Mouse (Mus musculus): ENCODE data around the gene Cltc. TPM values are rescaled to one million over a fixed set of nuclear protein-coding genes. Genes with fewer than 3 reads are reported as not detected.
"Not testable (repeated sequence)": the region's sequence is repeated elsewhere in the genome, so short reads cannot be mapped to it uniquely, and the experiment has no call there.

The Cltc gene
- 100 to 1,000 TPM; 128 to 169 (median 144) TPM for total RNA-seq (2022)

DNA sequence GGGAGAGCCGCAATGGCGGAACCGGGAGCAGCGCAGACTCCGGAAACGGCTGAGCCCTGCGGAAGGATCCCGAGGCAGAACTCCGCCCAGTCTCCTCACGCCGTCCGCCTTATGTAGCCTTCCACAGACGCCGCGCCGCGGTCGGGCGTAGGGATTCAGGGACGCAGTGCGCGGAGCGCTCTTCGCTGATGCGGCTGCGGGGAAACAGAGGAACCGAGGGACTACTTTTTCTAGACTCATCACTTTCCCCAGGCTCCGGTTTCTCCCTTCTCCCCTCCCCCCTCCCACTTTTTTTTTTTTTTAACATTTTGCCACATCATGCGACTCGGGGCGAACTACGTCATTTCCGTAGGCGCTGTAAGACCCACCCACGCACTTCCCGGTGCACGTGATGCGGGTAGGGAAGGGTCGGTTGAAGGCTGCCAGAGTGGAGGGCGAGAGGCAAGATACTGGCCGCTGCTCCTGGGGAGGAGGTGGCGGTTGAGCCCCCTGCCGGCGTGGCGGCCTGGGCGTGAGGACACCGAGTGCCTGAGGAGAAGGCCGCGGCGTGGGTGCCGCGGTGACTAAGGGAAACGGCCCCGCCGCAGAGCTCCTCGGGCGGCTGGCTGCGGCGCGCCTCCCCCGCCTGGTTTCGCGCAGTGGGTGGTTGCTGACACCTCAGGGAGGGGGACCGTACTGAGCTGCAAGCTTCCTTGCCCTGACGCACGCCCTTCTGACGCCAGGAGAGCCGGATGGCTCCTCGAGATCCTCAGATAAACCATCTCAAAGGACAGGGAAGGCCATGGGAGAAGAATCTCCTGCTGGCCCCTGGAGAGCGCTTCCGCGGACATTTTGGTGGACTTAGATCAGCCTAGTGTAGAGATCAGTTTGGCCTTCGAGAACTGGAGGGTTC lies at the start of gene Cltc:
Cltc (minus strand) TSS at position 86 of the 892 bp plus-strand sequence.
- DNase-seq (ENCODE audit: low spot score): peak; percentile 97

DNA sequence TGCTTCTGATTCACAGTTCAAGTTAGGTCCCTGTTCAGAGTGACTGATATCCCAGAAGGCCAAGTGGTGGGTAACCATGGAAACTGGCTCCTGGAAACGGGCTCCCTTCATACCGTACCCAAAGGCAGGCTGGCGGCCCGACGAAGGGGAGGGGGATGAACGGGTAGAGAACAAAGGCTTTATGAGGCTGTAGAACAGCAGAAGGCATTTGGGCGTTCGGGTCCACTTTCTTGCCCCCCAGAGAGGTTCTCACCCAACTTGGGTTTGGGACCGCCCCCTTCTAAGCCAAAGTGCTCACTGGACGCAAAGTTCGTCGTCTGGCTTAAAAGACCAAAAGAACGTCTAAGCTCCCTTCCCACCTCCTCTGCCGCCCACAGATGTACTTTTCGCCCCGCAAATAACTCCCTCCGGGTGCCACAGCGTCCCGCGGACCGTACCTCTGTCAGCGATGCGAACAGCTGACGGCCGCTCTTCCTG lies 49.7 kb upstream of the Cltc start:
- peak; percentile 22 for DNase-seq (ENCODE audit: low spot score)

DNA sequence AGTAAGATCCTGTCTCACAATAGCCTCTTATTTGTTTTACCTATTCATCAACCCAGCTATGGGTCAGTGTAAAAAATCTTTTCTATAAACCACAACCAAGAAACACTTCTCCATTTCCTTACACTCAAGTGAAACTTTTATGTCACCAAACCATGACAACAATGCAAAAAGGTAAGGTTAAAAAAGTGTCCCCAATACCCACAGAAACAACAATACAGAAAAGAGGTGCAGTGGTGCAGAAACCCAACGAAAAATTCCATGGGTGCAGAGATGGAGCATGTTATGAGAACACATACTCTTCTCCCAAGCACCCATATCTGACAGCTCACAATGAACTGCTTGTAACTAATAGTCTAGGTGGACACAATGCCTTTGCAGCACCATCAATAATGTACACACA lies 36.8 kb upstream of the Cltc start:
- no peak for DNase-seq (ENCODE audit: low spot score)

DNA sequence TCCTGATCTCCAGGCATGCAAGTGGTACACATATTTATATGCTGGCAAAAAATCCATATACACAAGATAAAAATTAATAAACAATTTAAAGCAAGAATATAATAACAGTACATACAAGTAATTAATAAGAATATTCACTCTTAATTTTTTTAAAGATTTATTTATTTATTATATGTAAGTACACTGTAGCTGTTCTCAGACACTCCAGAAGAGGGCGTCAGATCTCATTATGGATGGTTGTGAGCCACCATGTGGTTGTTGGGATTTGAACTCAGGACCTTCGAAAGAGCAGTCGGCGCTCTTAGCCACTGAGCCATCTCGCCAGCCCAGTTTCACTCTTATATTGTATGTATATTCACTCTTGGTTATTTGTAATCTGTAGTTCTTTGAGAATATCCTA lies 30.1 kb upstream of the Cltc start:
- DNase-seq (ENCODE audit: low spot score): not testable (repeated sequence)

DNA sequence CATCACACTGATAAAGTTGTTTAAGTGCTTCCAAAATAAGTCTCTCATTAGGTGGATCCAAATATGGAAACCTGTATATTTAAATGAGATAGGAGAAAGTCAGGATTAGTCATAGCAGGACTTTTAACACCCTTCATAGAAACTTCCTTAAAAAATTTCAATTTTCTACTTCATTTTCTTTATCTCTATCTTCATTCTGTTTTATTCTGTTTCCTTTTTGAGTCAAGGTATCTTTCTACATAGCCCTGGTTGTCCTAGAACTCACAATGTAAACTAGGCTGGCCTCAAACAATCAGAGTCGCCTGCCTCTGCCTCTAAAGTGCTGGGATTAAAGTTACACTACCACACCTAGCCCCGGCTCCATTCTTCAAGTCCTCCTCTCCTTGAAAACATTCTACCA lies 28.4 kb upstream of the Cltc start:
- no peak for DNase-seq (ENCODE audit: low spot score)

DNA sequence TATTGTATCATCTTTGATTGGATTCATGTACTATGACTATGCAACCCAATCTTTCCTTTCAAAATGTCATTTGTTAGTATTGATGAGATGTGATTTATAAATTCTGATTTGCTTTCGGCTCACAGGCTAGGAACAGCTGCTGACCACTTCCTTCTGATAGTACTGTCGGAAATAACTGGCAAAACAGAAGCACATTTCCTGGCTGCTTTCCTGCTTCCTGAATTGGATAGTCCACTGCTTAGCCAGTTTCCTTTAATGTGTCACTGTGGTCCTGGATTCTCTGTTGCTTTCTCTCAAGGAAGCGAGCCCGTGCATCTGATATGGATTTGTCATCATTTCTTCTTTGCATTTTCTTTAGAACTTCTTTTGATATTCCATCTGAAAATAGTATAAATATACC lies 12.5 kb upstream of the Cltc start:
- DNase-seq (ENCODE audit: low spot score): no peak

DNA sequence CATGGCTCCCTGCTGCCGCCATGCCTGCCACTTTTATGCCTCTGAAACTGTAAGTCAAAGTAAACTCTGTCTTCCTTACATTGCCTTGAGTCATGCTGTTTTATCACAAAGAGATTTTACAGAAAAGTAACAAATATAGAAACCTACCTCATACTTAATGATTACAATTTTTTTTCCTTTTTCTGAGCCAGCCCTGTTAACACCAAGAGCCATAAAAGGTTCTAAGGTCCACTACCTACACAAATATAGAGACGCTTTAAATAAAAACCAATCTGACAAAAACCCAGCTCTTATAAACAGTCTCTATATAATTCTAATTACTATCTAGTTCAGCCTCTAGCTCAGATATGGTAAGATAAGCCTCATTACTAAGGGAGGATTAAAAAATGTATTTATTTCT lies 7.1 kb upstream of the Cltc start:
- no peak for DNase-seq (ENCODE audit: low spot score)

DNA sequence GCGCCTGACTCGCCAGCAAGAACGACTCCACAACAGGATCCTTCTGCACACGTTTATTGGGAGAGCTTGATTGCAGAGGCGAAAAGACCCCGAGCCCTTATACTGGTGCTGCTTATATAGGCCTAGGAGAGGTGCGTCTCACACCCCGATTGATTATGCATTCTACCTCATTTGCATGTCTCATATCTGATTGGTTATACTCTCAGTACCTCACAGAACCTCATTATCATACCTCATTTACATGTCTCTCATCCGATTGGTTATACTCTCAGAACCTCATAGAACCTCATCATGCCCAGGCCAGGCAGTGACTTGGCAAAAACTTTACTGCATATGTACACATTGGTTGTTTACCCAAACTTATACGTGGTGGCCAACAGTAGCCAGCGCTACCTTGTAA lies 5.8 kb upstream of the Cltc start:
- DNase-seq (ENCODE audit: low spot score): not testable (repeated sequence)

DNA sequence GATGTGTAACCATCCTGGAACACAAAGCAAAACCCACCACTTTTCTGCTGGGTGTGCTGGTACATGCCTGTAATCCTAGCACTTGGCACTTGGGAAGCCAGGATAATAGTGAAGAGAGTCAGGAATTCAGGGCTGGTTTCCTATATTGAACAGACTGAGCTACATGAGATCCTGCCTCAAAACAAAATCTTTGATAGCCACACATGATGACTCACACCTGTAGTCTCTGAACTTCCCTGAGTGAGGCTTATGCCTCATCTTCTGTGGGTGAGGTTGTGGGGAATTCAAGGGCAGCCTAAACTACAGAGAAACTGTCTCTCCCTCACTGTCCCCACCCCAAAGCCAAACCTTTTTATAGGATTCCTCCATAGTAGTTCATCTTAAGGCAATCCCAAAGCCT lies 3.0 kb upstream of the Cltc start:
- DNase-seq (ENCODE audit: low spot score): no peak

DNA sequence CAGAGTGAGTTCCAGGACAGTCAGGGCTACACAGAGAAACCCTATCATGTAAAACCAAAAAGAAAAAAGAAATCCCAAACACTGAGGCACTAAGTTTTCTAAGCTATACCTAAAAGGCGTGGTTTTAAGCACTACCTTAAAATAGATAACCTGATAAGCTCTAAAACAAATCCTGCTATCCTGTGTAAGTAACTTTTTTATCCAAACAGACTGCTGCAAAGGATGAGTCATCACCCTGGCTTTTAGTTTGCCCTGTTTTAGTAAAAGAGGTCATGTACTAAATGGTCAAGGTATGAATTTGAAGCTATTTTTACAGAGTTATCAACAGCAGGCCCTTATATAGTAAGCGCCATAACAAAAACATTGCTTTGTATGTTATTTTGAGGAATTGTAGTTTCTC lies 2.5 kb upstream of the Cltc start:
- DNase-seq (ENCODE audit: low spot score): no peak

DNA sequence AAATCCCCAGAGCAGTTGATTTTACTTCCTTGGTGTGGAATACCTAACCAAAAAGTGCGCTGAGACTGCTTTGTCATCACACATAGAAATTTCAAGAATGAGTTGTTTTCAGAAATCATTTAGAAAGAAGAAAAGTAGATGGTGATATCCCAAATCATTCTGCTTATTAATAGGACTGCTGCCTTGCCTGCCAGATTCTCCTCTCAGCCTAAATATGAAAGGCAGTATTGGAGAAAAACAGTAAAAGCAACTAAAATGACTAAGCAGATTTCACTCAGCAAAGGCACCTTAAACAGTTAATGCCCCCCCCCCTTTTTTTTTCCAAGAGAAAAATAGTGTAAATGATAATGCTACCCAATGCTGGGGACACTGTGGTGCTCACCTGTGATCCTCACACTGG lies 1.9 kb upstream of the Cltc start:
- DNase-seq (ENCODE audit: low spot score): no peak

DNA sequence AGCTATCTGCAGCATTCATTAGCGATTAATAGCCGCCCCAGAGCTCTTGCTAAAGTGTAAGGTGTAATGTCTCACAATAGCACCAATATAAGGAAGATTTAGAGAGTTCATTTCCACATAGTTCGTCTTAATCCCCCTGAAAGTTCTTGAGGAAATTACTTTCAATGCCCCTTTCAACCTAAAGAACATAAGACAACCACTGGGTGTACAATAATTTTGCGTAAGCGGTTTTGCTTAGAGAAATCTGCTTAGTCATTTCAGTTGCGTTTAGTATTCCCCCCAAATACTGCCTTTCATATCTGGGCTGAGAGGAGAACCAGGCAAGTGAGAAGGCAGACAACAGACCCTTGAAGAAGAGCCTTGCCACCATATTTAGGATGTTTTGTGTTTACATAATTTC lies 1.2 kb upstream of the Cltc start:
- DNase-seq (ENCODE audit: low spot score): no peak

DNA sequence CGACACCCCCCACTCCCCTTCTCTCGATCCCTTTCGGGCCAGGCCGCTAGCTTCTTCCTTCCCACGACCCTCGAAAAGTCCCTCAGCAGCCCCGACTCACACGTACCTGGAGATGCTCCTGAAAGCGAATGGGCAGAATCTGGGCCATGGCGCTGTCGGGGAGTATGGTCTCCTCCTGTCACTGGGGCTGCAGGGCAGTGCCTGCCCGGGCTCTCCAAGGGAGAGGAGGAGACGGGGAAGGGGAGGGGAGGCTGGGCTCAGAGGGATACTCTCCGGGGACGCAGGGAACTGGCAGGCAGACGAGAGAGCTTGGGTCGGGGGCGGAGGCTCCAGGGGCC lies 254 bp downstream of the Cltc start:
- no peak for DNase-seq (ENCODE audit: low spot score)

DNA sequence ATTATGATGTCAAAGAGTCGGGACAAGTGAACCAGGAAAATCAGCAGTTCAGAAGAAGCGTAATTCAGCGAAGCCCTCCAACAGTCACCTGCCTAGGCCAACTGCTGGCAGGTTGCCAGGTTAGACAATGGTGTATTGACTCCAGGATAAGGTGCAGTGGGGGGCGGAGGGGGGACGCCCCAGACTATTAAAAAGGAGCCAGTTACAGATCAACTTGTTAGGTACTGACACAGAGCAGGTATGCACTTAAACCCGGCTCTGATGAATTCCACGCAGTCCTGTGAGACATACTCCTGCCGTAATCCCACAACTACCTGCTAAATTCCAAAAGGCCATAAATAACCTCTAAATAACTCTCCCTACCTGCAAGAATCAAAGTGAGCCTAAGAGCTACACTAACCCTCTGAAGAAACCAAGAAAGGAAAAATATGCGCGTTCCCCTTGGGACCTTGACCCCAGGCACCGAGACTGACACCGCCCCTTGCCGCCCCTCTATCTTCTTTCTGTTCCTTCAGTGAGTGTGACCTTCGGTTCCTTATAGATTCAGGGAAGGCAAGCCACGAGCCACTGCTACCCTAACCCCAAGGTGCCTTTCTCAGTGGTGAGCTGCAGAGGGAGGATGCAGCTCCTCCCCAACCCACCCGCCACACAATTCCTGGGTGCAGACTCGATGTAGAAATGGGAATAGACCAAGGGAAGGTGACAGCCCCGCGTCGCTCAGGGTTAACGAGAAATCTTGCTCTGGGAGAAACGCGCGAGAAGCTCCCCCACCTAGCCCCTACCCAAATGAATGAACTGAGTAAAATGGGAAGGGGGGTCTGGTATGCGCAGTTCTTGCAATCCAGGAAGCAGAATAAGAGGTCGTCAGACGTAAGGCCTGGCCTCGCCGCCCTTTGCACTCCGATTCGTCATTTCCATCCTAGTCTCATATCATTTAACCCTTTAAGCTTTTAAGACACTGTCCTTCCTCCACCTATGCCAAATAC lies 916 bp downstream of the Cltc start:
- no peak for DNase-seq (ENCODE audit: low spot score)

DNA sequence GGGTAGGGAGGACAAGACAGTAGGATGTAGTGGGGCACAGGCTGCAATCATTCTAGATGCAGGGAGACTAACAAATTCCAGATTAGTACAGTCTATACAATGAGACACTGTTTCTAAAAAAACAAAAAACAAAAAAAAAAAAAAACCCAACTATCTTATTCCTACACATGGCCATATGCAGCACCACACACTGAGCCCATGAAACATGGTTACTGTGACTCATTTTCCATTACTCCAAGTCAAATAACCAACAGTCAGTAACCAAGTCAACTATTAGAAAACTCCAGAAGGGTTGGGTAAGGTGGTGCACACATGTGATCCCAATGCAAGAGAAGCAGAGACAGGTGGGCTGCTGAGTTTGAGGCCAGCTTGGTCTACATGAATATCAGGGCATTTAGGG lies 5.0 kb downstream of the Cltc start:
- no peak for DNase-seq (ENCODE audit: low spot score)

DNA sequence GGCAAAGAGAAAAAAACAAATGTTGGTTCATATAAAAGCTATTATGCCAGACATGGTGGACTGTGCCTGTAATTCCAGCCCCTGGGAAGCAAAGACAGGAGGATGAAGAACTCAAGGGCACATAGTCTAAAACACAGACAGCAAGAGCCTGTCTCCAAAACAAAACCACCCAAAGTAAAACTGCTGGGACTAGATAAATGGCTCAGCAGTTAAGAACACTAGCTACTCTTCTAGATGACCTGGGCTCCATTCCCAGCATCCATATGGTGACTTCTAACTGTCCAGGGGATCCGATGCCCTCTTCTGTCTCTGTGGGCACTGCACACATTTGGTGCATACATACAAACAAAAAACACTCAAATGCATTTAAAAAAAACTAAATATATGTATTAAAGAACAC lies 6.4 kb downstream of the Cltc start:
- no peak for DNase-seq (ENCODE audit: low spot score)

DNA sequence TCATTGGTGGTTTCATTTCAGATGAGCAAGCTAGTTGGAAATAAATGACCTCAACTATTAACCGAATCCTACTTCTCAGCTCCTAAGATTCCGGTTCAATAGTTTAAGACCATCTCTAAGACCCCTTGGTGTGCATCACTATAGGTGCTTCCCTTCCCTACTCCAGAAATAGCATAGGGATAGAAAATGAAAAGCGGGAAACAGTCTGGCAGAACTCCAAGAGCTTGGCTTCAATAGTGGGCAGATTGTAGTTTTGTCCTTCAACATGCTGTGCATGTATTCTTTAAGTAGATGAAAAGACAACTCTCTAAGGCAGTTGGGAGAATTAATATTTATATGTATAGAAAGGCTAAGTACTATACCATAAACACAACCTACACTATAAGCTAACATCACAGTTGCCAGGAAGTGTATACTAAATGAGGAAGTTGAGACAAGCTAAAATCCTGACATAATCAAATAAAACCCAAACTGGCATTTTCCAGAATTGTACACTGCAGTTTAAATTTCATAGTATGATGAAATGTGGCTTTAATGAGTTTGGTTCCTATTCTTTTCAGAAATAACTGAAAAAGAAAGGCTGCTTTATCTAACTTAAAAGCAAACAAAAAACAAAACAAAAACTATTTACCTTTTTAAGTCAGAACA lies 7.5 kb downstream of the Cltc start:
- no peak for DNase-seq (ENCODE audit: low spot score)

DNA sequence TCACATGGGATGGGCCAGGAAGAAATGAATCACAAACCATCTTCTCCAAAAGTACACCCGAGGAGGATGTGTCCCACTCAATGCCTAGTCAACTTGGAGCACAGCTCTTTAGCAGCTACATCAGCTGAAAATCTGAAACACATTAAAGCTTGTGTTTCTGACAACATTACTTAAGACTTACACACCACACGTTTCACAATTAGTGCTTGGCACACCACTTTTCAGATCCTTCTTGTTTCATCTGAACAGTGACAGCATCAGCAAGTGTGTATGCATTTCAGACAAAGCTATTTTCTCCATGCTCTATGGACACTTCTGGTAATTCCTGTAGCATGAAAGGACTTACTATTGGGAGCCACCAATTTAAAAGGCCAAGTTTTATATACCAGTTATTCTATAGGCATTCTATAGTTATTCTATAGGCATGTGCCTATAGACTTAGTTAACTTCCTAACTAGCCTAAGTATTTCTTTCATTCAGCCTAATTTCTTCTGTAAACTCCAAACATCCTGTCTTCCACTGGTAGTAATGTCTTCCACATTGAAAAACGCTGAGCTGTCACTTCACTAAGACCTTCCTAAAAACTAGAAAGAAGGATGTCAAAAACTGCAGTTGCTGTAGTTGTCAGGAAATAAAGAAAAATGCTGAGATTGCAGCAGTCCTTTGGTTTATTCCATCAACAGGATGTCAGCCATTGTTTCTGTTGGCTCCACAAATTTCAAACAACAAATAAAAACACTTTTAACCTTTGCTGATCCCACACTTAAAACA lies 11.5 kb downstream of the Cltc start:
- no peak for DNase-seq (ENCODE audit: low spot score)

DNA sequence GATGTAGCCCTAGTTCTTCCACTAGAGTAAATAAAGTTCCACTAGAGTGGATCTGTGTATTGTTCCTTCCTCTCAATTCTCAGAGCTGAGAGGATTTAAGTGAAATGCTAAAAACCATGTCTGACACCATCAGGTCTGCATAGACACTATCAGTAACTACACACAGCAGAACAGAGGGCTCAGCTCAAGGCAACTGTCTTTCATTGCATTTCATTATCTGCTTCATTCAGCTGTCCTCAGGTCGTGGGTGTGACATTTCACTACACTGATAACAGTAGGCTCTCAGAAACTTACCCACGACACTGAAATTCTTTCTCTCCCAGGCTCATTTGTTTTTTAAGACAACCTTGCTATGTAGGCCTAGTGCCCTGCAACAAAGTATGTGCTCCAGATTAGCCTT lies 14.8 kb downstream of the Cltc start:
- no peak for DNase-seq (ENCODE audit: low spot score)

DNA sequence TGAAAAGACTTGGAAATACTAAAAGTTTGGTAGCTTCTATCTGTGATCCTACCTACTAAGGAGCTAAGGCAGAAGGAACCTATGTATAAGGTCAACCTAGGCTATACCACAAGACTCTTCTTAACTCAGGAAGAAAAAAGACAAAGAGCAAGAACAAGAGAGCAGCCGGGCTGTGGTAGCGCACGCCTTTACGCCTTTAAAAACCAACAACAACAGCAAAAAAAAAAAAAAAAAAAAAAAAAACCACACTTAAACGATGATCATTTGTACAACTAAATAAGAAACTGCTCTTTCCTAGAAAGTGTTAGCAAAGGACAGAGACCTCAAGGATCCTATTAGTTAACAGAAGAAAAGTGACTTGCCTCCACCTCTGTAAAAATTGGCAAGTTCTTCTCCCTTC lies 15.9 kb downstream of the Cltc start:
- DNase-seq (ENCODE audit: low spot score): no peak

DNA sequence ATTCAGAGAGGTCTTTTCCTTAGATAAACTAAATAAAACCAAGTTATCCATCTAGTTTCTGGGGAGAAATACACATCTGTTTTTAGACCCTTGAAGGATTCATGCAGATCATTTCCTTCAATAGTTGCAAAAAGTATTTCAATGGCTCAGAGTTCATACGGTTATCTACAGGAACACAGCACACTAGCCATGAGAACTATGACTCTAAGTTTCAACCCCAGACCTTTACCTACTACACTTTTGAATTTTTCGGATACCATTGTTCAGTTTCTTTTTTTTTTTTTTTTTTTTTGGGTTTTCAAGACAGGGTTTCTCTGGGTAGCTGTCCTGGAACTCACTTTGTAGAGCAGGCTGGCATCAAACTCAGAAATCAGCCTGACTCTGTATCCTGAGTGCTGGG lies 17.9 kb downstream of the Cltc start:
- DNase-seq (ENCODE audit: low spot score): no peak

Data from heart, adult 8-10 months (tissue).